Mouse (Mus musculus) forebrain, postnatal 0 days (tissue): ENCODE results near the gene Galnt2. TPM values are rescaled to one million over a fixed set of nuclear protein-coding genes. Genes with fewer than 3 reads are reported as not detected.

Experiments used
- ATAC-seq: fragments of 200-750 bp; cut with Nextera tagmentation; 2 replicates; pipeline ENCODE4 v1.8.0; 2017; ENCODE audit warnings: mild to moderate bottlenecking, moderate library complexity
- DNase-seq: peaks from one replicate; pipeline ENCODE4 v3.0.0-alpha.2; 2015
- H3K27ac ChIP-seq: fragments of 300-500 bp; sonication (generic); 2 replicates; pipeline ENCODE4 v1.5.1; 2014; ENCODE audit warnings: low read depth, mild to moderate bottlenecking, antibody characterized with exemption, low read length, moderate library complexity, mixed read lengths
- H3K27me3 ChIP-seq: fragments of 300-500 bp; sonication (generic); 2 replicates; pipeline ENCODE4 v1.6.1; 2014; ENCODE audit warnings: mild to moderate bottlenecking, low read length, mixed read lengths; ENCODE audit not compliant: insufficient read depth
- H3K36me3 ChIP-seq: fragments of 300-500 bp; sonication (generic); 2 replicates; pipeline ENCODE4 v1.6.1; 2014; ENCODE audit warnings: mild to moderate bottlenecking, moderate library complexity; ENCODE audit not compliant: insufficient read depth
- H3K4me1 ChIP-seq: fragments of 300-500 bp; sonication (generic); 2 replicates; pipeline ENCODE4 v1.6.1; 2014; ENCODE audit warnings: antibody characterized with exemption; ENCODE audit not compliant: insufficient read depth
- H3K4me2 ChIP-seq: fragments of 300-500 bp; sonication (generic); 2 replicates; pipeline ENCODE4 v1.6.1; 2014; ENCODE audit warnings: low read depth, mild to moderate bottlenecking, moderate library complexity
- H3K4me3 ChIP-seq: fragments of 300-500 bp; sonication (generic); 2 replicates; pipeline ENCODE4 v1.5.1; 2014; ENCODE audit warnings: low read depth, low read length, mixed read lengths
- H3K9ac ChIP-seq: fragments of 300-500 bp; sonication (generic); 2 replicates; pipeline ENCODE4 v1.6.1; 2014; ENCODE audit warnings: mild to moderate bottlenecking
- H3K9me3 ChIP-seq: fragments of 300-500 bp; sonication (generic); 2 replicates; pipeline ENCODE4 v1.6.1; 2016; ENCODE audit warnings: low read length
- CTCF ChIP-seq: sonication (generic); IDR thresholded peaks from 2 replicates; pipeline ENCODE4 v1.5.1; 2016; ENCODE audit warnings: antibody characterized with exemption, control low read depth, low read depth
- WGBS: fragments of 180-500 bp; shearing (Covaris S2); extraction: QIAGEN DNeasy Blood & Tissue Kit; methylation state at CpG from one replicate; pipeline ENCODE4 v1.1.7; 2014; 5-methylcytosine and 5-hydroxymethylcytosine counted together
- polyA plus RNA-seq: library from polyadenylated mRNA; unstranded; fragments of >200 nt; fragmentation: Nextera tagmentation; extraction: Ambion mirVana; gene quantifications from 2 replicates; pipeline ENCODE4 v1.2.1, GENCODE M21; 2015
- total RNA-seq: library from RNA; depleted of rRNA; stranded (reverse); fragments of >200 nt; gene quantifications from 2 replicates; pipeline ENCODE4 v1.2.3, GENCODE M21; 2014

Galnt2 gene
- total and polyA plus RNA-seq, 2 experiments from 2014 or later: 55.5 to 63.1 TPM

GRCm38 (mm10) chr8:124291693-124292092, 60.5 kb downstream of the Galnt2 start:
- H3K9ac ChIP-seq: no peak overlapping the region
- no peak overlapping the region for H3K4me3 ChIP-seq
- WGBS: 84% methylated on average over 5 of the region's 5 CpGs
- no peaks in the 10 kb centered on the region for H3K9me3 ChIP-seq
- no peaks in the 10 kb centered on the region for H3K27me3 ChIP-seq
- no peak overlapping the region for H3K27ac ChIP-seq
- H3K36me3 ChIP-seq: no peaks in the 10 kb centered on the region
- no peak for TF ChIP-seq CTCF
- no peak overlapping the region for H3K4me2 ChIP-seq
- ATAC-seq: no peak
- DNase-seq: no peak
- H3K4me1 ChIP-seq: peaks cover 26% of the 10 kb centered on the region; the same call in 1 of the 2 replicates

- no peaks in the 10 kb centered on the region for H3K36me3 ChIP-seq
- TF ChIP-seq CTCF: no peak
- H3K9me3 ChIP-seq: no peaks in the 10 kb centered on the region
- H3K9ac ChIP-seq: 0 out of 2 replicates have a peak overlapping the region, but pooled peaks have one; percentile 18
- H3K27me3 ChIP-seq: no peaks in the 10 kb centered on the region
- H3K4me3 ChIP-seq: no peak overlapping the region
- peak overlapping the region; percentile 40; the same call in 1 of the 2 replicates for H3K27ac ChIP-seq
- no peak overlapping the region for H3K4me2 ChIP-seq
- peaks cover 26% of the 10 kb centered on the region; the same call in 1 of the 2 replicates for H3K4me1 ChIP-seq
- DNase-seq (no peak), ATAC-seq (no peak)
- 53% methylated on average over 9 of the region's 9 CpGs for WGBS
Measured at GRCm38 (mm10) chr8:124292965-124293364, 61.8 kb downstream of the Galnt2 start.

DNA sequence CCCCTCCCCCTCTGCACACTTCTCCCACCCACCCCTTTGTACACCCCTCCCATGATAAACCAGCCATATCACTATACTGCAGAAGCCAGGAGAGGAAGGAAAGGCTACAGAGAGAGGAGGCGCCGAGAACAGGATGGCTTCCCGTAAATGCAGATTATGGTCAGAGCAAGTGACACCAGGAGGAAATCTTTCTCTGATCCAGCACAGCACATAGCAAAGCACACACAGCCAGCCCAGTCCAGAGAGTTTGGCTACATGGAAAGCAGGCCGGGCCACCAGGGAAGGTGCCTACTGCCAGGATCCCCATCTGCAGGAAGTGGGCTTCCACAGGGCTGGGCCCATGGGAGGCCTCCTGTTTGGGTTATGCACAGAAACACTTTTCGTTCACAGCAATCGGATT, 63.2 kb downstream of the Galnt2 start:
- Histone ChIP-seq H3K4me3 (no peak overlapping the region), H3K4me1 (peaks cover 18% of the 10 kb centered on the region; the same call in 1 of the 2 replicates), H3K9ac (no peak overlapping the region), H3K9me3 (no peaks in the 10 kb centered on the region), H3K36me3 (no peaks in the 10 kb centered on the region), H3K4me2 (no peak overlapping the region), H3K27me3 (no peaks in the 10 kb centered on the region), H3K27ac (no peak overlapping the region; the same call in 1 of the 2 replicates)
- WGBS: 74% methylated on average over 6 of the region's 6 CpGs
- ATAC-seq (no peak), DNase-seq (no peak)
- TF ChIP-seq CTCF: no peak

GRCm38 (mm10) chr8:124294900-124295299, 63.7 kb downstream of the Galnt2 start:
- no peak for TF ChIP-seq CTCF
- Histone ChIP-seq H3K27me3 (no peaks in the 10 kb centered on the region), H3K9me3 (no peaks in the 10 kb centered on the region), H3K9ac (no peak overlapping the region), H3K36me3 (no peaks in the 10 kb centered on the region), H3K4me3 (no peak overlapping the region), H3K4me2 (no peak overlapping the region), H3K4me1 (peaks cover 16% of the 10 kb centered on the region; the same call in 1 of the 2 replicates), H3K27ac (no peak overlapping the region; the same call in 1 of the 2 replicates)
- no peak for ATAC-seq
- WGBS: 84% methylated on average over 10 of the region's 10 CpGs
- no peak for DNase-seq

- H3K4me1 ChIP-seq: peaks cover 12% of the 10 kb centered on the region; the same call in 1 of the 2 replicates
- 92% methylated on average over 6 of the region's 6 CpGs for WGBS
- no peak overlapping the region for H3K4me3 ChIP-seq
- H3K27ac ChIP-seq: no peak overlapping the region
- TF ChIP-seq CTCF: no peak
- H3K4me2 ChIP-seq: no peak overlapping the region
- H3K27me3 ChIP-seq: no peaks in the 10 kb centered on the region
- no peaks in the 10 kb centered on the region for H3K9me3 ChIP-seq
- H3K9ac ChIP-seq: no peak overlapping the region
- DNase-seq: no peak
- ATAC-seq: no peak
- H3K36me3 ChIP-seq: no peaks in the 10 kb centered on the region
Measured at GRCm38 (mm10) chr8:124295357-124295756, 64.2 kb downstream of the Galnt2 start.

GRCm38 (mm10) chr8:124301512-124301911, 70.3 kb downstream of the Galnt2 start:
- ATAC-seq: no peak
- DNase-seq: no peak
- Histone ChIP-seq H3K9me3 (no peaks in the 10 kb centered on the region), H3K36me3 (peaks cover 11% of the 10 kb centered on the region), H3K27ac (no peak overlapping the region), H3K4me2 (no peak overlapping the region), H3K4me1 (no peaks in the 10 kb centered on the region), H3K27me3 (no peaks in the 10 kb centered on the region), H3K9ac (no peak overlapping the region), H3K4me3 (no peak overlapping the region)
- WGBS: 94% methylated on average over 4 of the region's 4 CpGs
- no peak for TF ChIP-seq CTCF

DNA sequence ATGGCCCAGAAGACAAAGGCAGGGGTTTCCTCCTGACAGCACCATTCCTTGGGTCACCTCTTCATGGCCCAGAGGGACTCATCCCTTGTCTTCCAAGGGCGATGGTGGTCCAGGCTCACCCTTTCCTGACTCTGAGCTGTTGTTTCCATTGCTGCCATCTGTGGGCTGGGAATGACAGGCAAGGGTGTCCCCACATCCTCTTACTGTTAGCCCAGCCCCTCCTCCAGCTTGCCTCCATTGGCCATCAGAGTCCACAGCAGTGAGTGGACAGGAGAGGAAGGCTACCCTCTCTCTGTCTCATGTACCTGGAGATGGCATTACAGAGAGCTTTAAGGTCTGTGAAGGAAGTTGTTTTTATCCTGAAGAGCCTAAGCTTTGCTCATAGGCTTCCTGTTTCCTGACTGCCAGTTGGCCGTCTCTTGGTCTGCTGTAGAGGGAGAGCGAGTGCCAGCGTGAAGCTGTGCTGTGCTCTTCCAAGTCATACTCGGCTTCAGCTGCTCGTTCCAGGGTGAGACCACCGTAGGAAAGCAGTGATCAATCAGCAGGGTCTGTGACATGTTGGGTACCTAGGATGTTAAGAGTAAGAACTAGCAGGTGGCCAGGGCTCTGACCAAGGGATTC, 70.9 kb downstream of the Galnt2 start:
- no peak for DNase-seq
- WGBS: 76% methylated on average over 7 of the region's 7 CpGs
- 0 out of 2 replicates have a peak, but pooled peaks have one; percentile 42 for ATAC-seq
- no peak overlapping the region for H3K4me2 ChIP-seq
- H3K27ac ChIP-seq: no peak overlapping the region
- H3K4me1 ChIP-seq: no peaks in the 10 kb centered on the region
- TF ChIP-seq CTCF: no peak
- H3K27me3 ChIP-seq: no peaks in the 10 kb centered on the region
- no peak overlapping the region for H3K4me3 ChIP-seq
- H3K9me3 ChIP-seq: no peaks in the 10 kb centered on the region
- H3K36me3 ChIP-seq: peaks cover 11% of the 10 kb centered on the region
- no peak overlapping the region for H3K9ac ChIP-seq
